Mouse (Mus musculus) heart, adult 2 months (tissue): ENCODE results near the gene Nrn1.

Experiments
- CTCF ChIP-seq: fragments of 200-600 bp; IDR thresholded peaks from 2 replicates; pipeline ENCODE4 v1.8.1; 2022; ENCODE audit warnings: antibody characterized with exemption, mild to moderate bottlenecking, moderate library complexity
- POLR2A ChIP-seq: fragments of 200-500 bp; IDR thresholded peaks from 2 replicates; pipeline ENCODE4 v1.6.1; 2011; ENCODE audit warnings: mild to moderate bottlenecking, low read depth, low read length, control low read depth; ENCODE audit not compliant: insufficient read depth

- TF ChIP-seq CTCF, result no peak
- TF ChIP-seq POLR2A, result no peak
These were observed 8.4 kb downstream of the Nrn1 start for GRCm38 (mm10) chr13:36726551-36726950.
